Mouse (Mus musculus) heart, embryonic 16.5 days (tissue): Measurements from ENCODE around the gene Cdk13. TPM values are rescaled to one million over a fixed set of nuclear protein-coding genes. Genes with fewer than 3 reads are reported as not detected.

Source experiments
- ATAC-seq: fragments of 200-750 bp; cut with Nextera tagmentation; replicated peaks from 2 replicates; pipeline ENCODE4 v1.8.0; 2017; ENCODE audit warnings: moderate number of reproducible peaks; ENCODE audit not compliant: insufficient read depth, low FRiP score; ENCODE audit errors: extremely low read depth
- H3K27ac ChIP-seq: fragments of 300-500 bp; sonication (generic); 2 replicates; pipeline ENCODE4 v1.5.1; 2014; ENCODE audit warnings: mild to moderate bottlenecking, low read length, control low read depth, moderate library complexity
- H3K27me3 ChIP-seq: fragments of 300-500 bp; sonication (generic); 2 replicates; pipeline ENCODE4 v1.6.1; 2014; ENCODE audit warnings: low read length, mixed read lengths; ENCODE audit not compliant: control insufficient read depth, insufficient read depth
- H3K36me3 ChIP-seq: fragments of 300-500 bp; sonication (generic); 2 replicates; pipeline ENCODE4 v1.6.1; 2014; ENCODE audit not compliant: control insufficient read depth, insufficient read depth
- H3K4me1 ChIP-seq: fragments of 300-500 bp; sonication (generic); 2 replicates; pipeline ENCODE4 v1.6.1; 2014; ENCODE audit warnings: low read length, mixed read lengths; ENCODE audit not compliant: control insufficient read depth, insufficient read depth
- H3K4me2 ChIP-seq: fragments of 300-500 bp; sonication (generic); 2 replicates; pipeline ENCODE4 v1.6.1; 2014; ENCODE audit warnings: low read depth, mild to moderate bottlenecking, control low read depth, low read length
- H3K4me3 ChIP-seq: fragments of 300-500 bp; sonication (generic); 2 replicates; pipeline ENCODE4 v1.5.1; 2014; ENCODE audit warnings: mild to moderate bottlenecking, control low read depth, low read length
- H3K9ac ChIP-seq: fragments of 300-500 bp; sonication (generic); 2 replicates; pipeline ENCODE4 v1.6.1; 2014; ENCODE audit warnings: low read length, control low read depth
- H3K9me3 ChIP-seq: fragments of 300-500 bp; sonication (generic); replicated peaks from 2 replicates; pipeline ENCODE4 v1.6.1; 2016; ENCODE audit warnings: low read length; ENCODE audit not compliant: control insufficient read depth
- WGBS: fragments of 180-500 bp; shearing (Covaris S2); extraction: QIAGEN DNeasy Blood & Tissue Kit; methylation state at CpG from one replicate; pipeline ENCODE4 v1.1.7; 2014; 5-methylcytosine and 5-hydroxymethylcytosine counted together
- polyA plus RNA-seq: library from polyadenylated mRNA; unstranded; fragments of >200 nt; fragmentation: Nextera tagmentation; extraction: Ambion mirVana; gene quantifications from 2 replicates; pipeline ENCODE4 v1.2.1, GENCODE M21; 2015

Cdk13 gene
- polyA plus RNA-seq, 1 experiment from 2014 or later: 10.9 TPM

- no peak for ATAC-seq
- Histone ChIP-seq H3K4me3 (no peak overlapping the region), H3K4me2 (no peak overlapping the region), H3K27ac (no peak overlapping the region), H3K4me1 (no peaks in the 10 kb centered on the region), H3K27me3 (no peaks in the 10 kb centered on the region), H3K9ac (no peak overlapping the region), H3K36me3 (no peaks in the 10 kb centered on the region; the same call in 1 of the 2 replicates), H3K9me3 (no peaks in the 10 kb centered on the region)
- 84% methylated on average over 5 of the region's 5 CpGs for WGBS
Measured at GRCm38 (mm10) chr13:17708784-17709311, 96.0 kb downstream of the Cdk13 start.

- WGBS: 67% methylated on average over 6 of the region's 6 CpGs
- no peak overlapping the region for H3K27ac ChIP-seq
- no peak overlapping the region for H3K4me3 ChIP-seq
- no peak overlapping the region for H3K4me2 ChIP-seq
- no peaks in the 10 kb centered on the region; the same call in 1 of the 2 replicates for H3K36me3 ChIP-seq
- no peak overlapping the region for H3K9ac ChIP-seq
- no peaks in the 10 kb centered on the region for H3K27me3 ChIP-seq
- H3K4me1 ChIP-seq: peaks cover 7% of the 10 kb centered on the region; the same call in 1 of the 2 replicates
- ATAC-seq: no peak
- H3K9me3 ChIP-seq: no peaks in the 10 kb centered on the region
Measured at GRCm38 (mm10) chr13:17705188-17705826, 99.6 kb downstream of the Cdk13 start.

GRCm38 (mm10) chr13:17702311-17702710 is 102.6 kb downstream of the Cdk13 start:
- Histone ChIP-seq H3K4me2 (no peak overlapping the region), H3K27ac (no peak overlapping the region), H3K9ac (no peak overlapping the region), H3K4me1 (peaks cover 10% of the 10 kb centered on the region), H3K4me3 (no peak overlapping the region), H3K9me3 (no peaks in the 10 kb centered on the region), H3K36me3 (no peaks in the 10 kb centered on the region; the same call in 1 of the 2 replicates), H3K27me3 (no peaks in the 10 kb centered on the region)
- no peak for ATAC-seq

- no peaks in the 10 kb centered on the region for H3K27me3 ChIP-seq
- H3K4me3 ChIP-seq: no peak overlapping the region
- no peak overlapping the region for H3K4me2 ChIP-seq
- H3K9ac ChIP-seq: no peak overlapping the region
- no peaks in the 10 kb centered on the region; the same call in 1 of the 2 replicates for H3K36me3 ChIP-seq
- no peak for ATAC-seq
- H3K4me1 ChIP-seq: peaks cover 14% of the 10 kb centered on the region
- no peaks in the 10 kb centered on the region for H3K9me3 ChIP-seq
- no peak overlapping the region for H3K27ac ChIP-seq
Measured at GRCm38 (mm10) chr13:17701322-17701721, 103.6 kb downstream of the Cdk13 start.

GRCm38 (mm10) chr13:17700090-17700715 is 104.7 kb downstream of the Cdk13 start:
- no peaks in the 10 kb centered on the region; the same call in 1 of the 2 replicates for H3K36me3 ChIP-seq
- H3K4me2 ChIP-seq: no peak overlapping the region
- 90% methylated on average over 3 of the region's 3 CpGs for WGBS
- H3K27ac ChIP-seq: no peak overlapping the region
- ATAC-seq: no peak
- H3K9me3 ChIP-seq: no peaks in the 10 kb centered on the region
- no peak overlapping the region for H3K4me3 ChIP-seq
- H3K9ac ChIP-seq: no peak overlapping the region
- no peaks in the 10 kb centered on the region for H3K27me3 ChIP-seq
- peaks cover 14% of the 10 kb centered on the region for H3K4me1 ChIP-seq

GRCm38 (mm10) chr13:17695898-17696580 is 108.9 kb downstream of the Cdk13 start:
- Histone ChIP-seq H3K4me3 (peak overlapping the region; percentile 84), H3K36me3 (no peaks in the 10 kb centered on the region), H3K27ac (peak overlapping the region; percentile 98), H3K4me1 (peaks cover 11% of the 10 kb centered on the region), H3K9me3 (no peaks in the 10 kb centered on the region), H3K4me2 (peak overlapping the region; percentile 83), H3K27me3 (no peaks in the 10 kb centered on the region), H3K9ac (peak overlapping the region; percentile 94)
- ATAC-seq: no peak
- 9% methylated on average over 7 of the region's 7 CpGs for WGBS

- no peaks in the 10 kb centered on the region for H3K36me3 ChIP-seq
- WGBS: under 1% methylated on average over 65 of the region's 66 CpGs
- peaks cover 11% of the 10 kb centered on the region for H3K4me1 ChIP-seq
- ATAC-seq: peak; percentile 98
- peak within 1 kb of the TSS; percentile 83 for H3K4me2 ChIP-seq
- H3K27ac ChIP-seq: peak within 1 kb of the TSS; percentile 98
- H3K9ac ChIP-seq: peak within 1 kb of the TSS; percentile 94
- H3K9me3 ChIP-seq: no peaks in the 10 kb centered on the region
- peak within 1 kb of the TSS; percentile 84 for H3K4me3 ChIP-seq
- H3K27me3 ChIP-seq: no peaks in the 10 kb centered on the region
Measured at GRCm38 (mm10) chr13:17694911-17695699, 109.8 kb downstream of the Cdk13 start, which contains the start of the genes Mplkip and Sugct. Gene Mplkip, plus strand, starts transcription at chr13:17695192. Gene Sugct, minus strand, starts transcription at chr13:17695553.

- peak overlapping the region; percentile 89 for H3K27ac ChIP-seq
- no peaks in the 10 kb centered on the region for H3K27me3 ChIP-seq
- peak; percentile 75 for ATAC-seq
- peaks cover 14% of the 10 kb centered on the region for H3K4me1 ChIP-seq
- peak overlapping the region; percentile 75 for H3K4me3 ChIP-seq
- no peaks in the 10 kb centered on the region for H3K9me3 ChIP-seq
- peak overlapping the region; percentile 83 for H3K9ac ChIP-seq
- H3K4me2 ChIP-seq: peak overlapping the region; percentile 71
- WGBS: 0% methylated on average over 21 of the region's 25 CpGs
- no peaks in the 10 kb centered on the region for H3K36me3 ChIP-seq
Measured at GRCm38 (mm10) chr13:17694414-17694813, 110.5 kb downstream of the Cdk13 start.
